Mouse (Mus musculus) gastrocnemius, postnatal 14 days (tissue): ENCODE measurements around the gene Rbms3. TPM values are rescaled to one million over a fixed set of nuclear protein-coding genes. Genes with fewer than 3 reads are reported as not detected.

Source experiments
- DNase-seq: peaks from one replicate; pipeline ENCODE4 v3.0.0; 2021; ENCODE audit warnings: mixed read lengths
- intact Hi-C: fragments of 180-260 bp; cut with DNase I; formaldehyde crosslinking; loops from one replicate; pipeline ENCODE4 v1.15.1; 2025; ENCODE audit warnings: low total_unique reads
- total RNA-seq, 2 experiments: library from RNA; stranded (reverse); gene quantifications; 2 replicates each; pipeline ENCODE4 v1.2.3; 2021

Rbms3 gene
- total RNA-seq, 2 experiments from 2014 or later, result 14.3 to 17.7 TPM

GRCm38 (mm10) chr9:116533381-116533780 is 1096.3 kb downstream of the Rbms3 start:
- DNase-seq, result no peak
- intact Hi-C loops, result no loop called here

GRCm38 (mm10) chr9:116531121-116531520 is 1098.6 kb downstream of the Rbms3 start:
- DNase-seq, result no peak
- intact Hi-C loops, result no loop called here

- intact Hi-C loops, result no loop called here
- no peak for DNase-seq
Measured at GRCm38 (mm10) chr9:116524386-116524785, 1105.3 kb downstream of the Rbms3 start.
